Mouse (Mus musculus) limb, embryonic 14.5 days (tissue): ENCODE results near the gene Pin1. TPM values are rescaled to one million over a fixed set of nuclear protein-coding genes. Genes with fewer than 3 reads are reported as not detected.
A peak's percentile ranks its signal among the peaks of the same experiment; 100 is the strongest.

Experiments used
- ATAC-seq: fragments of 200-750 bp; cut with Nextera tagmentation; 2 replicates; pipeline ENCODE4 v1.8.0; 2017; ENCODE audit warnings: low read depth, moderate number of reproducible peaks, moderate TSS enrichment; ENCODE audit not compliant: low FRiP score
- DNase-seq: peaks from one replicate; pipeline ENCODE4 v3.0.0-alpha.2; 2015; ENCODE audit warnings: low spot score
- H3K27ac ChIP-seq: fragments of 300-500 bp; sonication (generic); replicated peaks from 2 replicates; pipeline ENCODE4 v1.5.1; 2014; ENCODE audit warnings: low read depth, mild to moderate bottlenecking, low read length, moderate library complexity, mixed read lengths
- H3K27me3 ChIP-seq: fragments of 300-500 bp; sonication (generic); 2 replicates; pipeline ENCODE4 v1.6.1; 2014; ENCODE audit warnings: low read length, mixed read lengths; ENCODE audit not compliant: control insufficient read depth, insufficient read depth
- H3K36me3 ChIP-seq: fragments of 300-500 bp; sonication (generic); 2 replicates; pipeline ENCODE4 v1.6.1; 2014; ENCODE audit warnings: mild to moderate bottlenecking, low read length, moderate library complexity, mixed read lengths; ENCODE audit not compliant: control insufficient read depth, insufficient read depth
- H3K4me1 ChIP-seq: fragments of 300-500 bp; sonication (generic); 2 replicates; pipeline ENCODE4 v1.6.1; 2014; ENCODE audit warnings: antibody characterized with exemption, low read length, mixed read lengths; ENCODE audit not compliant: control insufficient read depth, insufficient read depth
- H3K4me2 ChIP-seq: fragments of 300-500 bp; sonication (generic); replicated peaks from 2 replicates; pipeline ENCODE4 v1.6.1; 2014; ENCODE audit warnings: low read depth, mild to moderate bottlenecking, low read length, moderate library complexity; ENCODE audit not compliant: severe bottlenecking
- H3K4me3 ChIP-seq: fragments of 300-500 bp; sonication (generic); replicated peaks from 2 replicates; pipeline ENCODE4 v1.5.1; 2014; ENCODE audit warnings: low read length
- H3K9ac ChIP-seq: fragments of 300-500 bp; sonication (generic); 2 replicates; pipeline ENCODE4 v1.6.1; 2014; ENCODE audit warnings: mild to moderate bottlenecking, low read depth, low read length, moderate library complexity; ENCODE audit not compliant: severe bottlenecking
- H3K9me3 ChIP-seq: fragments of 300-500 bp; sonication (generic); 2 replicates; pipeline ENCODE4 v1.6.1; 2016; ENCODE audit warnings: low read length; ENCODE audit not compliant: control insufficient read depth
- POLR2A ChIP-seq: fragments of 200-500 bp; IDR thresholded peaks from 2 replicates; pipeline ENCODE4 v1.8.0; 2012; ENCODE audit warnings: inconsistent platforms, mild to moderate bottlenecking, moderate library complexity, borderline replicate concordance; ENCODE audit not compliant: insufficient read depth, insufficient read length; ENCODE audit errors: extremely low read depth
- WGBS: fragments of 180-500 bp; shearing (Covaris S2); extraction: QIAGEN DNeasy Blood & Tissue Kit; methylation state at CpG from one replicate; pipeline ENCODE4 v1.1.7; 2014; 5-methylcytosine and 5-hydroxymethylcytosine counted together
- polyA plus RNA-seq, 2 experiments: library from polyadenylated mRNA; depleted of rRNA in 1 of 2; stranded (reverse) in 1 of 2; unstranded in 1 of 2; fragments of >200 nt; fragmentation: Nextera tagmentation in 1 of 2; extraction: Ambion mirVana in 1 of 2; gene quantifications; 2 replicates each; pipeline versions ENCODE4 v1.2.1 to v1.2.3; 2012 to 2014

Pin1 gene
- polyA plus RNA-seq, 2 experiments = 28.0 to 47.8 TPM

DNA sequence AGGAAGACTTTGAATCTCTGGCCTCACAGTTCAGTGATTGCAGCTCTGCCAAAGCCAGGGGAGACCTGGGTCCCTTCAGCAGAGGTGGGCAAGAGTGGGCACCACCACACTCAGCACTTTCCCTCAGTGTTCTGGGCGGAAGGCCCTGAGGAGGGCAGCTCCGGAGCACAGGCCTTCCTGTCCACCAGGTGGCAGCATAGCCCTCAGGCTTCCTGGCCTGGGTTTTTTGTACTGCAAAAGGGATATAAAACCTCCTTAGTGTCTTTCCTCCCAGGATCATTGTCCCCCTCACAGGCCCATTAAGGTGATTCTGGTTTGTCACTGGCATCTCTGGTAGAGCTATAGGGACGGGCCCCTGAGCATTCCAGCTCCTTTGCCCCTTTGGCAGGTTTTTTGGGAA lies 10.4 kb downstream of the Pin1 start:
- no peaks in the 10 kb centered on the region for H3K27me3 ChIP-seq
- WGBS = 61% methylated on average over 3 of the region's 3 CpGs
- H3K4me3 ChIP-seq = no peak overlapping the region
- no peak overlapping the region for H3K27ac ChIP-seq
- no peak overlapping the region for H3K9ac ChIP-seq
- ATAC-seq (no peak), DNase-seq (peak; percentile 48)
- peaks cover 62% of the 10 kb centered on the region for H3K36me3 ChIP-seq
- no peaks in the 10 kb centered on the region for H3K4me1 ChIP-seq
- TF ChIP-seq POLR2A = no peak
- no peak overlapping the region for H3K4me2 ChIP-seq
- H3K9me3 ChIP-seq = no peaks in the 10 kb centered on the region

DNA sequence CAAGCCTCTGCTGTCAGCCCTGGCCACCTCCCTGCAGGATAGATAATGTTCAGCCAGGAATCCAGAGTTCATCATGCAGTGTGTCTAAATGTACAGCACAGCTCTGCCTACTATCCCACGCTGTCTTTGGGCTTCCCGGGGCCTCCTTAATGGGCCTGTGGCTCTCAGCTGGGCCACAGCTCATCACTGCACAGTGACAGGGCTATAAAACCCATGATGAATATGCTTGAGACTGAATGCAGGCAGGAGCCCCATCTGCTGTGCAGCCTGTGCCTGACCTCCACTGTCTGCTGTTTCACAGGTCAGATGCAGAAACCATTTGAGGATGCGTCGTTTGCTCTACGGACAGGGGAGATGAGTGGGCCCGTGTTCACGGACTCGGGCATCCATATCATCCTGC lies 11.0 kb downstream of the Pin1 start:
- Histone ChIP-seq H3K27ac (no peak overlapping the region), H3K36me3 (peaks cover 56% of the 10 kb centered on the region), H3K9ac (no peak overlapping the region), H3K4me2 (no peak overlapping the region), H3K27me3 (no peaks in the 10 kb centered on the region), H3K4me3 (no peak overlapping the region), H3K4me1 (no peaks in the 10 kb centered on the region), H3K9me3 (no peaks in the 10 kb centered on the region)
- no peak for DNase-seq
- no peak for ATAC-seq
- 89% methylated on average over 8 of the region's 8 CpGs for WGBS
- no peak for TF ChIP-seq POLR2A

DNA sequence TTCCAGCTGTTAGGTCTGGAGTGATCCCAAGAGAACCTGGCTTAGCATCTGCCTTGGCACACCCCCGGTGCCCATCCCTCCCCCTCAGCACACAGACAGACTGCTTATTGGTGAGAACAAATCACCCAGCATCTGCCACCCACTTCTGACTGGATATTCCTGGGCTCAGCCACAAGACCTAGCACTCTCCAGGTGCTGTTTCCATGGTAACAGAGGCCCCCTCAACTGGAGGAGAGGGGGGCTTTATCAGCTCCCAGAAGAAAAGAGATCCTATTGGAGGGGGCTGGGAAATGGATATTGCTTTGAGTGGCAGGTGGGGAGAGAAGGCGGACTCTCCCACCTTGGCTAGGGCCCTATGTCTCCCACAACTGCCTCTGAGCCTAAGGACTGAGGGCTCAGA lies 12.1 kb downstream of the Pin1 start:
- Histone ChIP-seq H3K9ac (no peak overlapping the region), H3K4me2 (no peak overlapping the region), H3K36me3 (peaks cover 48% of the 10 kb centered on the region), H3K9me3 (no peaks in the 10 kb centered on the region), H3K27ac (no peak overlapping the region), H3K4me1 (no peaks in the 10 kb centered on the region), H3K27me3 (no peaks in the 10 kb centered on the region), H3K4me3 (no peak overlapping the region)
- DNase-seq (no peak), ATAC-seq (no peak)
- 95% methylated on average over 2 of the region's 2 CpGs for WGBS
- no peak for TF ChIP-seq POLR2A

DNA sequence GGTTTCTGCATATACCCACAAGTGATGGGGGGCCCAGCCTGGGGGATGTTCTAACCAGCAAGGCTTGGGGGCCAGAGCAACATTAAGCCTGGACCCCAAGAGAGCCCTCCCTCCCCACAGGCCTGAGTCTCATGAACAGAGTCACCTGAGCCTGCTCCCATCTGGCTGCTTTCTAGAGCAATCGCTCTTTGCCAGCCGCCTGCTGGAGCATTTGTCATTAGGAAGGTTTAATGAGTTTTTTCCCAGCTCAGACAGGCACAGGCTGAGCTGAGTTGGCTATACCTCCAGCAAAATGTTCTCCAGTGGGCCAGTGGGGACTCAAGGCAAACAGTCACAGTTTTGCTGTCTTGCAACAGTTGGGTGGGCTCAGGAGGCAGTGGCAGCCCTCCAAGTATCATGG lies 12.5 kb downstream of the Pin1 start:
- Histone ChIP-seq H3K9me3 (no peaks in the 10 kb centered on the region), H3K4me3 (no peak overlapping the region), H3K9ac (no peak overlapping the region), H3K4me1 (no peaks in the 10 kb centered on the region), H3K4me2 (no peak overlapping the region), H3K27ac (no peak overlapping the region), H3K27me3 (no peaks in the 10 kb centered on the region), H3K36me3 (peaks cover 44% of the 10 kb centered on the region)
- DNase-seq = no peak
- WGBS = 39% methylated on average over 2 of the region's 2 CpGs
- no peak for ATAC-seq
- TF ChIP-seq POLR2A = no peak

DNA sequence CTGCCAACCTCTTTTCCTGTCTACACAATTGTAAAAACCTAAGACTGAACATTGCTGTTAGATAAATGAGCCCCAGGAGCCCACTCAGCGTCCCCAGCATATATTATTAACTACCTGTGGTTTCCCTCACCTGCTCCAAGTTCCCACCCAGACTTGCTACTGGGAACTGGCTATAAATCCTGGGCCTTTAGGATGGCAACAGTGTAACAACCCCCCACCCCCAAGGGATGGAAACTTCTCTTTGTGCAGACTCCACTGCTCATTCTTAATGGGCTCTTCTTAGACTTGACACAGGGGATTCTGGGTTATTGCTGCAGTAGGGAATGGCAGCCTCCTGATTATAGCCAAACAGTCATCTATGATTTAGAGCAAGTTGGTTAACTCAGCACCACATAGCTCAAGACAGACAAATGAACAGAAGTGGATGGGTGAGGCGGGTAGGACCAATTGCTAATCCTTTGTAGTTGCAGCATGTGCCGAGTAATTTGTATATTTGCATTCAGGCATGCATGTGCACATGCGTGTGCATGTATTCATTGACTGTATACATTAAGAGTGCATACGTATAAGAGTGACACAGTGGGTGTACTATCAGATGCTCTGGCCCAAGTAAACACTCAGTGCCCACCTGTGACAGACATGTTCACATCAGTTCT lies 13.2 kb downstream of the Pin1 start:
- Histone ChIP-seq H3K27ac (no peak overlapping the region), H3K4me2 (no peak overlapping the region), H3K4me3 (no peak overlapping the region), H3K9ac (no peak overlapping the region), H3K36me3 (peaks cover 36% of the 10 kb centered on the region), H3K27me3 (no peaks in the 10 kb centered on the region), H3K9me3 (no peaks in the 10 kb centered on the region), H3K4me1 (no peaks in the 10 kb centered on the region)
- whole genome bisulfite sequencing = 76% methylated on average over 5 of the region's 5 CpGs
- DNase-seq (no peak), ATAC-seq (no peak)
- no peak for TF ChIP-seq POLR2A
